Mouse (Mus musculus) thymus, adult 2 months (tissue): ENCODE measurements at regions not wholly inside any gene's neighbourhood (a gene's known extent, or its start where the extent isn't known, plus 50 kb on each side); places are given as distances from the start of the nearest gene placed in this dataset.

Experiments
- DNase-seq: peaks from one replicate; pipeline ENCODE4 v3.0.0; 2021
- H3K27ac ChIP-seq: fragments of 200-500 bp; 2 replicates; pipeline ENCODE4 v1.5.1; 2012; ENCODE audit warnings: low read length, control low read depth; ENCODE audit not compliant: control insufficient read depth, insufficient read depth
- H3K27me3 ChIP-seq: fragments of 200-500 bp; 2 replicates; pipeline ENCODE4 v1.6.1; 2012; ENCODE audit warnings: mild to moderate bottlenecking, low read length, moderate library complexity, mixed read lengths; ENCODE audit not compliant: control insufficient read depth, insufficient read depth
- H3K36me3 ChIP-seq: fragments of 200-500 bp; 2 replicates; pipeline ENCODE4 v1.6.1; 2012; ENCODE audit warnings: mild to moderate bottlenecking, low read length, moderate library complexity; ENCODE audit not compliant: control insufficient read depth, insufficient read depth
- H3K4me1 ChIP-seq: fragments of 200-500 bp; replicated peaks from 2 replicates; pipeline ENCODE4 v1.6.1; 2012; ENCODE audit warnings: low read length; ENCODE audit not compliant: control insufficient read depth, insufficient read depth
- H3K4me3 ChIP-seq: fragments of 200-500 bp; 2 replicates; pipeline ENCODE4 v1.5.1; 2012; ENCODE audit warnings: mild to moderate bottlenecking, low read length, control low read depth, moderate library complexity; ENCODE audit not compliant: control insufficient read depth, insufficient read depth
- CTCF ChIP-seq: fragments of 200-500 bp; IDR thresholded peaks from 2 replicates; pipeline ENCODE4 v1.5.1; 2012; ENCODE audit warnings: mild to moderate bottlenecking, control low read depth, low read length, moderate library complexity, borderline replicate concordance; ENCODE audit not compliant: control insufficient read depth, poor library complexity, insufficient read depth; ENCODE audit errors: extremely low read depth
- POLR2A ChIP-seq: fragments of 200-500 bp; IDR thresholded peaks from 2 replicates; pipeline ENCODE4 v1.6.1; 2012; ENCODE audit warnings: mild to moderate bottlenecking, low read length, control low read depth, moderate library complexity; ENCODE audit not compliant: control insufficient read depth, poor library complexity, insufficient read depth; ENCODE audit errors: extremely low read depth
- WGBS: fragments of 180-500 bp; shearing (Covaris S2); methylation state at CpG from one replicate; pipeline ENCODE4 v1.1.7; 2018; 5-methylcytosine and 5-hydroxymethylcytosine counted together

- WGBS, result 82% methylated on average over 4 of the region's 4 CpGs
- Histone ChIP-seq H3K4me1 (no peaks in the 10 kb centered on the region), H3K27me3 (no peaks in the 10 kb centered on the region)
Observed at GRCm38 (mm10) chr15:7597335-7597734, 199.1 kb upstream of the Egflam start.

DNA sequence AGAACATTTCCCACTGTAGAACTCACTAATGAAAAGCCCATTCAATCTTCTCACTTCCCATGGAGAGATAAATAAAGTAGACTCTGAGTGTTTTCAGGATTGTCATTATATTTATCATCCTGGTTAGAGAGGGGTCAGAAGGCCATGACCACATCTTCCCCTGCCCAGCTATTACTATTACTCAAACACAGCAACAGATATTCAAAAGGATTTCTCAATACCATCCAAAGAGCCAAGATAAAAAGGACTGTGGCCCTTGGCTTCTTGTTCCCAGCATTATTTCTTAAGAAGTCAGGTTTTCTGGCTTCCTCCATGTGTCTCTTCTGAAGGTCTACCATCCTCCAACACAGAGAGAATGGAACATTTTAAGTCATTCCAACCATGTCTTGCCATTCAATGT, 199.6 kb upstream of the Egflam start:
- no peak for TF ChIP-seq POLR2A
- TF ChIP-seq CTCF, result no peak

More at GRCm38 (mm10) chr15:7597335-7597734, 199.1 kb upstream of the Egflam start:
- no peak overlapping the region for H3K4me3 ChIP-seq
- H3K27ac ChIP-seq, result no peak overlapping the region
- DNase-seq, result no peak
- no peak for TF ChIP-seq CTCF
- TF ChIP-seq POLR2A, result no peak
- no peaks in the 10 kb centered on the region for H3K36me3 ChIP-seq

GRCm38 (mm10) chr15:7601540-7601939, 203.3 kb upstream of the Egflam start:
- TF ChIP-seq POLR2A (no peak), CTCF (no peak)
- DNase-seq, result no peak
- no peak overlapping the region for H3K27ac ChIP-seq
- H3K4me1 ChIP-seq, result no peaks in the 10 kb centered on the region
- H3K27me3 ChIP-seq, result no peaks in the 10 kb centered on the region
- WGBS, result 91% methylated on average over 2 of the region's 2 CpGs
- no peak overlapping the region for H3K4me3 ChIP-seq
- no peaks in the 10 kb centered on the region for H3K36me3 ChIP-seq

More for the DNA sequence above, 199.6 kb upstream of the Egflam start:
- H3K27ac ChIP-seq, result no peak overlapping the region
- no peaks in the 10 kb centered on the region for H3K4me1 ChIP-seq
- no peaks in the 10 kb centered on the region for H3K36me3 ChIP-seq
- H3K4me3 ChIP-seq, result no peak overlapping the region
- H3K27me3 ChIP-seq, result no peaks in the 10 kb centered on the region
- no peak for DNase-seq

GRCm38 (mm10) chr15:7604847-7605246, 205.8 kb upstream of the Gdnf start:
- 96% methylated on average over 3 of the region's 3 CpGs for WGBS
- no peak for TF ChIP-seq POLR2A
- no peak for TF ChIP-seq CTCF

DNA sequence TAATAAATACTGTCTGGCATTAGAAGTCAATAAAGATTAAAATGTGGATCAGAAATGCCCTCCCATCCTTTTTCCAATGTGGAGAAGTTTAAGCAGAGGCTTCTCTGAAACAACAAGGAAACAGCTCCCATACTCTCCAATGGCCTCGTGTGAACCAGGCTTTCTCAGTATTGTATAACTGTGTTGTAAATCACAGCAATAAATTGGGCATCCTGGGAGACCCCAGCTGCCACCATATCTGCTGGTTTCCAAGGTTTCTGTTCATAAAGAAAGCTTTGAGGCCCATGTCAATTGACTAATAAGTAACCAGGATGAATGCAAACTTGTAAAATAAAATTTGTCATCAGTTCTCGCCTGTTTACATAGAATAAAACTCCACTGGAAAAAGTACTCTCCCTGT, 192.7 kb upstream of the Gdnf start:
- H3K4me1 ChIP-seq, result no peaks in the 10 kb centered on the region
- no peaks in the 10 kb centered on the region for H3K36me3 ChIP-seq
- no peak for TF ChIP-seq CTCF
- TF ChIP-seq POLR2A, result no peak
- H3K4me3 ChIP-seq, result no peak overlapping the region
- 65% methylated on average over 2 of the region's 2 CpGs for WGBS
- no peak overlapping the region for H3K27ac ChIP-seq
- no peaks in the 10 kb centered on the region for H3K27me3 ChIP-seq
- DNase-seq, result no peak

More at GRCm38 (mm10) chr15:7604847-7605246, 205.8 kb upstream of the Gdnf start:
- no peak for DNase-seq
- H3K27ac ChIP-seq, result no peak overlapping the region
- no peaks in the 10 kb centered on the region for H3K36me3 ChIP-seq
- no peaks in the 10 kb centered on the region for H3K4me1 ChIP-seq
- no peak overlapping the region for H3K4me3 ChIP-seq
- H3K27me3 ChIP-seq, result no peaks in the 10 kb centered on the region

- Histone ChIP-seq H3K4me3 (no peak overlapping the region), H3K36me3 (no peaks in the 10 kb centered on the region), H3K4me1 (no peaks in the 10 kb centered on the region), H3K27ac (no peak overlapping the region), H3K27me3 (no peaks in the 10 kb centered on the region)
- 85% methylated on average over 2 of the region's 2 CpGs for WGBS
- no peak for DNase-seq
- no peak for TF ChIP-seq CTCF
- TF ChIP-seq POLR2A, result no peak
Observed at GRCm38 (mm10) chr15:7623026-7623425, 187.6 kb upstream of the Gdnf start.

DNA sequence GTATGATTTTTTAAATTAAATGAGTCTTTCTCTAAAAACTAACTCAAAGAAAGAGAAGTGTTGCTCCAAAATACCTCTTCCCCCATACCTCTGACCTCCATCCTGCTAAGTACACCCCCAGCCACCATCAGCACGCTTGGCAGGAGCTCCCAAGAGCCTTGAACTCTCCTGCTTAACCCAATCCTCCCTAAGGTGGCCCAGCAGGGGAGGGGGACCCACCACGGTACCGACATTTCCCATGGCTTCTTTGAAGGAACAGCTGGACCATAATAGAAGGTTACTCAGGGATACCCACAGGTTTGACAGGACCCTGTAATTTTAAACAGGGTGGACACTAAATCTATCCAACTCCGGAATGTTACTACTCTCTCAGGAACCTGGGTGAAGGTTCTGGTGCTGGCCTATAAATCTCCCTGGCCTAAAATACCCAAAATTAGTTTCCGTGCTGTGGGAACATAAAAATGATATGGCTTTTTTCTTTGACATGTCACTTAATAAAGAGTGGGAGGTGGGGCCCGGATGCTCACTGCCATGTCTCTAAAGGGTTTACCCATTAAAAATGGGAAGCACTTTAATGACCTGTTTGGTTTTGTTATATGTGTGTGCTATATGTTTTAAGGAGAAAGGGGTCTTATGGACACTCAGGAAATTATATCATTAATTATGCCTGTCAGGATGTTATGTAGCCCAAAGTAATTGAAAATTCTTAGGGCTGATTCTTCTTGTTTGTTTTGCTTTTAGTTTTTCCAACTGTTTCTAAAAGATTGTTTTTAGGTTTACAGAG, 185.8 kb upstream of the Gdnf start:
- Histone ChIP-seq H3K27ac (no peak overlapping the region), H3K4me1 (no peaks in the 10 kb centered on the region), H3K36me3 (no peaks in the 10 kb centered on the region), H3K4me3 (no peak overlapping the region), H3K27me3 (no peaks in the 10 kb centered on the region)
- no peak for DNase-seq
- TF ChIP-seq CTCF, result no peak
- no peak for TF ChIP-seq POLR2A
- WGBS, result 77% methylated on average over 6 of the region's 6 CpGs

DNA sequence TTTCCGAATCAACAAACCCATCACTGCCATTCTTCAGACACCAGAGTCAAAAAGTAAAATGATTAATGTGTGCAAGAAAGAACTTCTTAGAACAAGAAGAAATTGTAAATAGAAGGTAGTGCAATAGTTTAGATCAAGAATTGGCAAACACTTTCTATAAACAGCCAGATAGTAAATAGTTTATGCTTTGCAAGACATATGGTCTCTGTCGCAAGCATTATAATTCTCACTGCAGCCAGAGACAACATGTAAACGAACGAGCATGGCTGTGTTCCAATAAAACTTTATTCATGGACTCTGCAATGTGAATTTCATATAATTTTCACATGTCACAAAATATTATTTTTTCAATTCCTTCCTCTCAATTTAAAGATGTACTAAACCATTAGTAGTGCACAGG, 180.8 kb upstream of the Gdnf start:
- DNase-seq, result no peak
- no peak for TF ChIP-seq POLR2A
- Histone ChIP-seq H3K36me3 (no peaks in the 10 kb centered on the region), H3K27me3 (no peaks in the 10 kb centered on the region), H3K4me1 (no peaks in the 10 kb centered on the region), H3K27ac (no peak overlapping the region), H3K4me3 (no peak overlapping the region)
- WGBS, result 89% methylated on average over 4 of the region's 4 CpGs
